Mouse (Mus musculus): ENCODE results near the gene Dclk1.

Gene Dclk1

DNA sequence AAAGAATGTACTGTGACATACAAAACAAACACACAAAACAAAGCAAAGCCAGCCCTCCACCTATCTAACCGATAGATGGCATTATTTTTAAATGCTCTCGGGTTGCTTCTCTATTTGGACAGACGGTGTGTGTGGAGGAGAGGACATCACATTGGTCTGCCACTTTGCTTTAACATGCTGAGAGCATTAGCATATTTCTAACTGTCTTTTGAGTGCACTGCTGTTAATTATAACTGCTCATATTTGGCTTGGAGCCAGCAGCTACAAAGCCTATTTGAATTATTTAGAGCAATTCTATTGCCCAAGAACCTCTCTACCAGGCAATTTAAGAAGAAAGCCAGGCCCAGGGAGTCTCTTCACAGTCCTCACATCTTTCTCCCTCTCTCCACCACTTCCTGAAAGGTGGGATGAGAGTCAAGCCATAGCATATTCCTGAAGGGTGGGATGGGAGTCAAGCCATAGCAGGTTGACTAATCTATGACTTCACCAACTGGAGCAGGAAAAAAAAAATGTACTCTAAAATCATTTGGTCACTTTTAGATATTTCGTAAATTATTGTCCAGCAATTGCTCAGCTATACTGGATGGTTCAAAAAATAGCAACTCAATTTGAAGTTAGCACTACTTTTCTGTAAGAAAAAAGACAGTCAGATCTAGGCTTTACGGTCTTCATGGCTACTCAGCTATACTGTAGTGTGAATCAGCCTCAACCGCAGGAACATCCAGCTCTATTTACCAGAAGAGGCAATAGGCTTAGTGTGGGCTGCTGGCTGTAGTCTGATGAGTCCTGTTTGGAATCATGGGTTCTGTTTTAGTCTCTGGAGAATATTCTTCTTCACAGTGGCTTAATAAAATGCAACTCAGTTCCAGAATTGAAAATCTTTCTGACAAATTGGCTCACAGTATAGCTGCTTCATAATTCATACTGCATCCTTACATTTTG is 155.9 kb downstream of the Dclk1 start:
- DNase-seq (ENCODE audit: low spot score in 2 of 2), result no peak

DNA sequence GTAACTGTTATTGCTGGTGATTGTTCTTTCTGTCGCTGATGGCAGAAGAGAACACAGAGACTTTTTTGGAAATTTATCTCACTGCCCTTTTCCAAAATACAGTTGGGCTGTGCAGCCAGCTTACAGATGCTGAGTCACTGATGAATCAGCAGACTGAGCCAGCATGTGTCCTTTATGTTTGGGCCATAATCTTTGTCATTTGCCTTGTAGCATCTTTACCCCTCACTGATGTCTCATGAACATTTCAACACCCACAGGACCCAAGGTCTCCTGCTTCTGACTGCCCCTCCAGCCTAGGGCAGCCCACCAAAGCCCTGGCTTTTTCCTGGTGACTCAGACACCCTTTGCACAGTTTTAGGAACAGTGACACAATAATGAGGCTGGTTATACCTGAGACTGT is 159.1 kb downstream of the Dclk1 start:
- no peak for DNase-seq (ENCODE audit: low spot score in 2 of 2)

DNA sequence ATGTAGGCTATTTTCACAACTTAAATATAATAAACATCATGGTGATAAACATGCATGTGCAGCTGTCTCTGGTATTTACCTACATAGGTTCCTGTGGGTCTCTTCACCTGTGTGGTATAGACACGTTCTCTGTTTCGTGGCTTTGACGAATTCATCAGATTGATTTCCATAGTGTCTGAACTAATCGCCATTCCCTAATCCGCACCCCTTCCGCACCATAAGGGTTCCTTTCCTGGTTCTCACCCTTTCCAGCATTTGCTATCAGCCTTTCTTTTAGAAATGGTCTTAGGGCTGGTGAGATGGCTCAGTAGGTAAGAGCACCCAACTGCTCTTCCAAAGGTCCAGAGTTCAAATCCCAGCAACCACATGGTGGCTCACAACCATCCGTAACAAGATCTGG is 162.6 kb downstream of the Dclk1 start:
- no peak for DNase-seq (ENCODE audit: low spot score in 2 of 2)

DNA sequence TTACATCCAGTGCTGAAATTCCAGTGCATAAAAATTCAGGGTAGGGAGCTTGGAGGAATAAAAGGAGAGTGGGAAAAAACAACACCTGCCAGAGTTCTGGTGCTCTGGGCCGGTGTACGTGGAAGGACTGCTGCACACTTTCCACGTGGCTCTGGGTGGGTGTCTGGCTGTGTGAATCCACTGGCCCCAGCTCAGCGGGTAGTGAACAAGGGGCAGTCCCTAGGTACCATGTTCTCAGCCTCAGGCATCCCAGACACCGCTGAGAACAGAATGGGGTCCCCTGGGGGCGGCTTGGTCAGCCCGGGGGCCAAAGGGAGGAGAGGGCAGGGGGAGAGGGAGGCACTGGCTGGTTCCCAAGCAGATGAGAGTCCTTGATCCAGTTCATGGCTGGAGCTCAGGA is 164.5 kb downstream of the Dclk1 start:
- DNase-seq (ENCODE audit: low spot score in 2 of 2), result no peak

DNA sequence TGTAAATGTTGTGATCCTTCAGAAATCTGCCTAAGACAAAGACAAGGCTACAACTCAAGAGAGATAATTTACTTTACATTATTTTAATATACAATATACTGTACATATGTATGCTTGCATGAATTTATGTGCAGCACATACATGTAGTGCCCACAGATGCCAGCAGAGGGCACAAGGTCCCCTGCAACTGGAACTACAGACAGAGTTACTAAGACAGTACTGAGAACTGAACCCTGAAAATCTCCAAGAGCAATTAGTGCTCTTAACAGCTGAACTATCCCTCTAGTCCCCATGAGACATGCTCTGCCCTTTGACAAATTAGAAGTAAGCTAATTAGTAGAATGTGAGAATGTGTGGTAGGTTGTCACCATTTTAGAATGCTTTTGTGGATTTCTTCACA is 169.4 kb downstream of the Dclk1 start:
- no peak for DNase-seq (ENCODE audit: low spot score in 2 of 2)

DNA sequence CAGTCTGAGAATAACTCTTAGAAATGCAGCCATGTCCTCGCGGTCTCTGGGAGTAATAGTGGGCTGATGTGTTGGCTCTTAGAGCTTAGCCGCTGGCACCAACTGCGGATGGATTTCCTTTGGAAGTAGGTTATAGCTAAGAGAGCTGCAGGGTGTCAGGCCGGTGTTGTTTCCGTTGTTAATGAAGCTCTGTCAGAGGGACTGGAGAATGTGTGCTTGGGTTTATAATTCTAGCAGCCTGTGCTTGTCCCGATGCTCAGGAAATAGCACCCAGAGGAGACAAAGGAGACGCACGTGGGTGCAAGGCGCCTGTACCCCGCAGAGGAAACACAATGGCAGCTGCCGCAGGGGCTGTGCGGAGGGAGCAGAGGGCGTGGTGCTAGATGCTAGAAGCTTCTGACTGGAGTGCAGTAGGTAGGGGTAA is 173.4 kb downstream of the Dclk1 start:
- peak; percentile 68 to 79 for DNase-seq (ENCODE audit: low spot score in 2 of 2)

DNA sequence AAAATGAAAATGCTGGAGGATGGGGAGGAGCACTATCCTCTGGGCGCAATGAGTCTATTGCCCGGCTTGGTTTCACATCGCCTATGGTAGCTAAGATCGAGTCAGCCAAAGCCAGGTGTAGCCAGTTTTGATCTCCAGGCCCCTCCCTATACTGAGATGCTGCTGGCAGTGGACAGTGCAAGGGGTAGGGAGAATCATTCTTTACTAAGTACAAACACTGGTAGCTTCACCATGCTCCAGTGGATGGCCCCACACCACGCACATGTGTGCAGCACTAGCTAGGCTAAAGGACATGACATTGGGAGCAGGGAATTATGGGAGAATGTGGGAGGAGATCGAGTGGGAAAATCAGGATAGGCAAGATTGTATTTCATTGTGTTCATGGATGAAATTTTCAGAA is 176.7 kb downstream of the Dclk1 start:
- no peak for DNase-seq (ENCODE audit: low spot score in 2 of 2)

DNA sequence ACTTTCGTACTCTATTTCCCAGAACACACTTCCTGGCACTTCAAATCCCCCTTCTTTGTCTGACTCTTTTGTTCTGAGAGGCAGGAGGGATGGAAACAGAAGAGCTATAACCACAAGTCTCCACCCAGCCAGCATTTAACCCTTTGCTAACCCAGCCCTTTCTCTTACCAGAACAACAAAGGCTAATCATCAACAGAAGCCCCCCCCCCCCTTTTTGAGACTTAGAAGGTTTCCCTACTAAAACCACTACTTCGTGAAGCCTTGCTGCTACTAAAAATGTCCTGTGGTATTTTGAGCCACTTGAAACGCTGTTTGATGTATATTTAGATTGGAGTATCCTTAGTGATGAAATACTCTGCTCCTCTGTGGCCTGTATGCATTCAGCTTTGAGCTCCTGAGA is 177.2 kb downstream of the Dclk1 start:
- no peak for DNase-seq (ENCODE audit: low spot score in 2 of 2)

DNA sequence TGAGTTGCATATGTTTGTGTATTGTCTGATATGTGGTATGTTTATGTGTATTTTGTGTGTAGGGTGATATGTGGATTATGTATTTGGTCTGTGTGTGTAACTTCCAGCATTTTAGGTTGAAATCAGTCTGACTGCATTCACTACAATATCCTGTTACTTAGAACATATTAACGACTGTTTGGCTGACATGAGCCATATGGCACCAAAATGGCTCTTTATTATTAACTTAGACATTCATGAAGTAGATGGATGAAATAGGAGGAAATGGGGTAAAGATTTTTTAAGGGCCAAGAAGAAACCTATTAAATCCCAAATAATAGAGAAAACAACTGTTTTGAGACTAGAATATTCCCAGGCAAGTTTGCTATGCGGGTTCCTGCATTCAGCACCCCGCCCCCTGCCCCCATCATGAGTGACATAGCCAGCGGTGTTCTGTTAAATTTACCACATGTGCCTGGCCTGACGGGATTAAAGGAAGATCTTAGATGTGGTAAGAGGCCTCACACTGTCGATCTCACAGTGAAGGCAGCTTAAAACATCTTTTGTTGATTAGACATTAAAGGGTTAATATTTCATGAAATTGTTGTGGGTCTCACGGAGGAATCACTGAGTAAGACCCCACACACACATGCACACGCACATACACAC is 178.4 kb downstream of the Dclk1 start:
- DNase-seq (ENCODE audit: low spot score in 2 of 2), result no peak

DNA sequence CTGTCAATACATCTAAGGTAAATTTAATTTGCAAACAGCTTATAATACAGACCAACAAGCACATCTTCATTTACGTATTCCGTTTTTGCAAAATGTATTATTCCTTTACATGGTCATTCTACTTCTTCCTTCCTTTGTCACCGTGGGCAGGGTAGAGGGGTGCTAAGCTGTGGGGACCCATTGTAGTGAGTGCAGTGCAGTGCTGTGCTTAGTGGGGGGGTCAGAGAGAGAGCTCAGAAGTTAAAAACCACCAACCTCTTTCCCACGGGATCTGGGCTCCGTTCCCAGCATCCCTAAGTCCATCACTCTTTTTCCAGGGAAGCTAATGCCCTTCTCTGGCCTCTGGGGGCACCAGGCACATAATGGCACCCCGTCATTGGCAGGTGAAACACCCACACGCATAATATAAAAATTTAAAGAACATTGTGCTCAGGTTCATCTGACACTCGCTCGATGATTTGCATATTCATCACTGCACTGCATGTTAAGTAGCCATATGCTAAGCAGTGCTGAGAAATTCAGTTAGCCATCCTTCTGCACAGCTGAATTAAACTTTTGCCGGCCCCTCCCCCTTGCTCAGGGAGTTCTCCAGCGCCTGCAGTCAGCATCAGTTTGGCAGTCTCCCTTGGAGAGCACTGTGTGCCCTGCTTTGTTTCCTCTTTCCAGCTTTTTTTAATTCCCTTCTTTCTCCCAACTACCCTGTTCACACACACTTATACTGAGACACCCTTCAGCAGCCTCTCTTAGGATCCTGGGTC is 181.7 kb downstream of the Dclk1 start:
- DNase-seq (ENCODE audit: low spot score in 2 of 2), result peak; percentile 77 to 84

DNA sequence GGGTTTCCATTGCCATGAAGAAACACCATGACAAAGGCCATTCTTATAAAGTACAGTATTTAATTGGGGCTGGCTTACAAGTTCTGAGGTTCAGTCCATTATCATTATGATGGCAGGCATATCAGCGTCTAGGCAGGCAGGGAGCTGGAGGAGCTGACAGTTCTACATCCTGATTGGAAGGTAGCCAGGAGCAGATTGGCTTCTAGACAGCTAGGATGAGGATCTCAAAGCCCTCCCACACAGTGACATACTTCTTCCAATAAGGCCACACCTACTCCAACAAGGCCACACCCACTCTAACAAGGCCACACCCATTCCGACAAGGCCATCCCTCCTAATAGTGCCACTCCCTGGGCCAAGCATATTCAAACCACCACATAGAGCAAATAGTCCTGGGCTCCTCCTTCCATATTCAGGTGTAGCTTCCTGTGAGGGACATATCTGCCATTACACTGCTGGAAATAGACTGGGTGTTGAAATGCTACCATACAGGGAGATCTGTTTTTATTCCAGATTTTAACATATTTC is 187.9 kb downstream of the Dclk1 start:
- DNase-seq (ENCODE audit: low spot score in 2 of 2), result no peak

DNA sequence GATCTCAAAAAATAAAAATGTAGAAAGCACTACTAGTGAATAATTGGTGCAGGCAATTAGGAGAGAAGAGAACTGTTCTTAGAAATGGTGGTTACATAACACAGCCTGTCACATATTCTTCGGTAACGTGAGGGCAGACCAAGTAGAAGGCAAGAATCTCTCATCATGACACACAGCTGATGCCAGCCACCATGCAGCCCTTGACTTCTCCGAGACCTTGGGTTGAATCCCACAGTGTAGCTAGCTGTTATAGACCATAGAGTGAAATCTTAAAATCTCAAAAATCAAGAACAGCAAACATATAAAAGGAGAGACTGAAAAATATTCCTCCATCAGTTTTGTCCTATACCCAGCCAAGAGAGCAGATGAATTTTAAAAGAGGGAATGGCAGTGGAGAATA is 189.1 kb downstream of the Dclk1 start:
- DNase-seq (ENCODE audit: low spot score in 2 of 2), result no peak

DNA sequence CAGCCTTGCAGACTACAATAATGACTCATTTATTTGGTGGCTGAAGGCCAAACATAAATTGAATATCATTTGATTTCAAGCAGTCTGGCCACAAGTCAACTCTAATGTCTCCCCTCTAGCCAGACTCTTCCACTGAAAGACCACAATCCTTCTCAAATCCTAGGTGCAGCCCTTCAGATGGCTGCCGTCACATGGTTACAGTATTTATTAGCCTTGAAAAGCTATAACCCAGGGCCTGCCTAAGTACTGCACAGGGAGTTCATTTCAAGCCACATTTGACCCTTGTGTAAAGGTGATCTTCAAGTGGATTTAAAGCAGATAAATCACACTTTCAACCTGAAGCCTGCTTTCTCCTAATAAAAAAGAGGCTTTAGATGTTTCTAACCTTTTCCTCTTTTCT is 192.1 kb downstream of the Dclk1 start:
- no peak for DNase-seq (ENCODE audit: low spot score in 2 of 2)

DNA sequence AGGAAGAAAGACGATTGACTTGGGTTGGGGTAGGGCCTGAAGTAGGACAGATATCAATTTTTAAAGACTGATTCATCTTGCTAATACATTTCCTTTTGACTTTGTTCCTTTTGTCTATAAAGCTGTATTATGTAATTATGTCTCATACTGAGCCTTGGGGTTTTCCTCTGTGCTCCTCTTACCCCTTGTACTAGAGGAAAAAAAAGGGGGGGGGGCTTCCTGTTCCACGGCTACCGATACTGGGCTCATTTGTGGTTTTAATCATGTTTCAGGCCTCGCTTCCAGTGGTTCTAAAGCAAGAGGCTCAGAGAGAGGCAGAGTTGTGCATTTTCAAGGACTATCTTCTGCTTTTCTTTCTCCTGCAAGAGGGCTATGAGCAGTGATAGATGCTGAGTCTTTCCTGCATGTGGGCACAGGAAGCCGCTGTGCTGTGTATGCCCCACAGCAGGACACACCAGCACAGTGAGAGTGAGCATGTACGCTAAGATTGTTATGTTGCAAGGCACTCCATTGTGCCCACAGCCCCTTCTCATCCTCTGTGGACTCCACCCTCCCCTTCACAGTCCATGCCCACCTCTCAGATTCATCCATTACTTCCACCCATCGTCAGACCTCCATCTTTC is 196.8 kb downstream of the Dclk1 start:
- no peak for DNase-seq (ENCODE audit: low spot score in 2 of 2)

DNA sequence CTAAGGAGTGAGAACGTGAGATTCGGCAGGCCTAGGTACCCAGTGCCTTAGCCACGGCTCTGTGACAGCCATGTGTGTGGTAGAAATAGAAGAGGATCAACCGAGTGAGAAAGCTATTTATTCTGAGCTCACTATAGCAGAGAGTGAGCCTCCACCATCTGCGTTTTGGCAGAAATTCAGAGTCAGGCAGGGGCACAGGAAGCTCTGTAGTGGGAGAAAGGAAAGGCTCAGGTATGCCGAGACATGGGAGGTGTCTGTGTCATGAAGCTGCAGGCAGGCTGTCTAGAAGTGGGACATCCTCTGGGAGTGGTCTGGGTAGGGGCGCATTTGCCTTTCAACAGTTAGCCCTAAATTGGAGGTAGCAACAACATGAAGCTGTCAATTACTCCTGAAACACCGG is 198.2 kb downstream of the Dclk1 start:
- DNase-seq (ENCODE audit: low spot score in 2 of 2), result no peak

DNA sequence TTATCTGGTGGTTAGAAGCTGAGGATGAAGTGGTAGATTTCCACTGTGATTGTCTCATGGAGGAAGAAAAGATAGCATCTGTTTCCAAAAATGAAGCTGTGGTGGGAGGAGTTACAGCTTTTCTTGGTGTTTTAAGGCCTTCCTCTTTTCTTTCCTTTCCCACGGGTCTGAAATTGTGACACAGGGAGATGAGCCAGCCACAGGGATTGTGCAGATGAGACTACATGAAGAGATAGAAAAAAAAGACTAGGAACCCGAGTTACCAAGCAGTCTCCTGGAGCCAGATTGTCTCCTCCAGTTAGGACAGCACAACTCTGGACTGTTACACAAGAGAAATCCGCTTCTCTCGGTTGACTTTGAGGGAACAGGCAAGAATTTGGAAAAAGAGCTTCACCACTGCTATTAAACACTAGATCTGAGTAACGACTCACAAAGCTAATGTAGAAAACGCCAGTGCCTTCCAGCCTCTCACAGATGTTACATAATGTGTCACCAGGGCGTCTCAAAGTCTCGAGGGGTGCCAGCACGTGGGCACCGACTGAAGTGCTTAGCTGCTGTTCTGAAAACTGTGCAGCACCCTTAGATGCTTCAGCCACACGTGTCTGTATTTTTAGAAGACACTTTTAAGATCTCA is 200.0 kb downstream of the Dclk1 start:
- peak; percentile 46 to 68 for DNase-seq (ENCODE audit: low spot score in 2 of 2)

DNA sequence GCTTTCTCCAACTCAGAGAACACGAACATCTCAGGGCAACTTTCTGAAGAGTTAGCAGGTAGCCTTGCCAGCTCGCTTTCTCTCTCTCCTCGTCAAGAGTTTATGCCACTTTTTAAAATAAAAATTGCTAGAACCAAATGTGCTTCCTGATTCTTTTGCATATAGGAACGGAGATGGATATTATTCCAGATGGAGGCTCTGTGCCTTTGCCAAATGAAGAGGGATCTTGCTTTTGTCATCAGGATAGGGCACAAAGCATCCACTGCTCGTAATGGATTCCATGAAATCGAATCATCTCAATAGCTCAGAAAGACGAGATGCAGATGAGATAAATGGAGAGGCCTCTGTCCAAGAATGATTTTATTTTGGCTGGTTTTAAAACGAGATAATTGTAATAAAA is 201.1 kb downstream of the Dclk1 start:
- DNase-seq (ENCODE audit: low spot score in 2 of 2), result no peak

DNA sequence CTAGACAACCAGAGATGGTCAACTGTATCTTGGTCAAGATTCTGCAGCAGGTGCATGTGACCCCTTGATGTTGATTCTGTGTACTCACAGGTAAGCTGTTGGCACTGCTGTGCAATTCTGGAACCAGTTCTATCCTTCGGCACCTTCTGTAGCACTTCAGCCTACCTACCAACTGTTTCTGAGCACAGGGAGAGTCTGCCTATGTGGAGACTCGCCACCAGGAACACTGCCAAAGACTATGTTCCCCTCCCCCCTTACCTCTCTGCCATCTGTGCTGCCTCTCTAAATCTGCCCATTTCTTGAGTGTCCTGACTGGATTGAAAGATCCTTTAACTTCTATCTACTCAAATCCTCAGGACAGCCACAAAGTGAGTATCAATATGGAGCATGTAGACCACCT is 201.6 kb downstream of the Dclk1 start:
- DNase-seq (ENCODE audit: low spot score in 2 of 2), result no peak

DNA sequence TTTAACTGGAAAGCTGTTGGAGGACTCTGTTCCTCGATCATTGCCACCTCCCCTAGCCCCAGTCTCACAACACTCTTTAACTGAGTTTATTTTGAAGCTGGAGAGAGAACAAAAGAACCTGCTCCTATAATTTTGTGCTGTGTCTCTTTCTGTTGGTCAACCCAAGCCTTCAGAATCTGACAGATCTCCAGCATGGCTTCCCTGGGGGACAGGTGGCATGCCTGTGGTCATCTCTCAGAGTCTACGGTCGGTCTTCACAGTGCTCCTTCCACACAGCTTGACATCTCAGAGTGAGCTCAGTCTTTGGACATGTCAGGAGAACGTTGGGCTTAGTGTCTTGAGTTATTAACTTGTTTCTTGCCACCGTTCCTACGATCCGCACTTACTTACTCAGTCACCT is 204.5 kb downstream of the Dclk1 start:
- no peak for DNase-seq (ENCODE audit: low spot score in 2 of 2)

DNA sequence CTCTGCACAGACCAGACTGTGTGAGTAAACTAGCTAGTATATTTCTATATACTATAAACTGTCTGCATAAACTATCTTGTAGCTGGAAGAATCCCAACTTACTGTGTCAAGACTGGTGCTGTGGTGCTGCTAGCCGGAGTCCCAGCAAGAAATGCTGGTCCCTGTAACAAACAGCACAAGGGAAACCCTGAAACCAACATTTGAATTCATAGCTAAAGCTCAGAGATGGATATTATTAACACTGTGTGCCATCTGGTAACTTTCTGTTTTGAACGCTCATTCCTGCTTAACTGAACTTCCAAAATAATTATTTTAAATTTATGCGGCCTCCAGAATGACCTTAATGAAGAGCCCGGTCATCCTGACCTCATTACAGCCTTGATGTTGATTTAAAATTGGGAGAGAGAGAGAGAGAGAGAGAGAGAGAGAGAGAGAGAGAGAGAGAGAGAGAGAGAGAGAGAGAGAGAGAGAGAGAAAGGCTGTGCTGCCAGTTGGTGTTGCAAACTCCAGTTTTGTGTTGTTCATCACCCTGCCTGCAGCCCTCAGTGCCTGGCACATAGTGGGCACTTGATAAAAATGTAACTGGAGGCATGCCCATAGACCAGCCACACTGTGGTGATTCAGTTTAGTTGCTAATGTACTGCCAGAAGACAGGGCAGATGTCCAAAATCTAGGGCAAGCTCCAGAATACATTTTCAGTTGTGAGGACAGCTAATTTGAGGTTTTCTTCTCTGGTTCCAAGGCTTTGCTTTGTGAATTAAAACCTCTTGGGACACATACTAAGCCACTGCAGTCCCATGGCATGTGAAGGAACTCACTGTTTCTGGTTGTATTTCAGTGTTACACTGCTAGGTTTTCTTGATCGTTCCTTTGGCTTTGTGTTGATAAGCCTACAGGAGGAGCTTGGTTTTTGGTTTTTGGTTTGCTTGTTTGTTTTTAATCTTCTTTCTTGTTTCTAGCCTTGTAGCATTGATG is 205.6 kb downstream of the Dclk1 start:
- DNase-seq (ENCODE audit: low spot score in 2 of 2), result peak; percentile 72 to 86

All from frontal cortex, postnatal 10 days (tissue).